Mouse (Mus musculus): ENCODE results near the gene Mapkap1. TPM values are rescaled to one million over a fixed set of nuclear protein-coding genes. Genes with fewer than 3 reads are reported as not detected.

The Mapkap1 gene
- polyA plus RNA-seq, 2 experiments = 61.1 to 110 TPM

DNA sequence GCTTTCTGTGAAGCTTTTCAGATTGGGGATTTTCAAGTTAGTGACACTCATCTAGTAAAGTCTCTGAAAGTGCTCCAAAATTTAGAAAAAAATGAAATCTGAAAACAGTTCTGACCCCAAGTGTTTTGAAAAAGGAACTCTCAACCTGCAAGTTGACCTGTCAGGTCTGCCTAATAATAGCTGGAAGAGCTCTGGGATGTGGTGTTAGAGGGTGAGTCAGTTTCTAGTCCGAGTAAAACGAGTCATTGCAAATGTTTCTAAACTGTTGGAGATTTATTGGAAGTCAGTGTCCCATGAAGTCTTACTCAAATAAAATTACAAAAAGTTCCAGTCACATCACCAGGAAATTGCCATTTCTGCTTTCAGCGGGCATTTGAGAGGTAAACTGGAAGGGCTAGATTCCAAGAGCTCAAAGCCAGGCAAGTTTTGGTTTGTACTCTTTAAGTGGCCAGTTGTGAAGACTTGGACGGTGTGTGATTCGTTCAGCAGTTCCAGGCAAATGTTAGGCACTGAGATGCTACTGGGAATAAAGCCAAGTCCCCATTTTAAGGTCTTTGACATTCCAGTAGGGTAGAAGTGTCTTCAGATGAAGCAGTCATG lies 3.3 kb downstream of the Mapkap1 start:
- Histone ChIP-seq H3K4me3 (replicated peaks; ENCODE audit: low read length) (no peak overlapping the region), H3K4me1 (ENCODE audit: control insufficient read depth, insufficient read depth, low read length) (peaks cover 8% of the 10 kb centered on the region), H3K4me2 (replicated peaks; ENCODE audit: low read depth, low read length, severe bottlenecking) (no peak overlapping the region), H3K36me3 (ENCODE audit: control insufficient read depth, insufficient read depth, low read length) (no peaks in the 10 kb centered on the region), H3K9ac (ENCODE audit: low read depth, low read length, severe bottlenecking) (no peak overlapping the region), H3K27ac (replicated peaks; ENCODE audit: low read depth, low read length) (no peak overlapping the region), H3K27me3 (ENCODE audit: control insufficient read depth, insufficient read depth, low read length) (no peaks in the 10 kb centered on the region), H3K9me3 (ENCODE audit: control insufficient read depth, low read length) (no peaks in the 10 kb centered on the region)
- 77% methylated on average over 5 of the region's 5 CpGs for WGBS
- ATAC-seq (ENCODE audit: low FRiP score, low read depth) (no peak), DNase-seq (ENCODE audit: low spot score) (no peak)
- TF ChIP-seq POLR2A (IDR thresholded peaks at IDR 0.05; ENCODE audit: borderline replicate concordance, extremely low read depth, insufficient read depth, insufficient read length) = no peak

DNA sequence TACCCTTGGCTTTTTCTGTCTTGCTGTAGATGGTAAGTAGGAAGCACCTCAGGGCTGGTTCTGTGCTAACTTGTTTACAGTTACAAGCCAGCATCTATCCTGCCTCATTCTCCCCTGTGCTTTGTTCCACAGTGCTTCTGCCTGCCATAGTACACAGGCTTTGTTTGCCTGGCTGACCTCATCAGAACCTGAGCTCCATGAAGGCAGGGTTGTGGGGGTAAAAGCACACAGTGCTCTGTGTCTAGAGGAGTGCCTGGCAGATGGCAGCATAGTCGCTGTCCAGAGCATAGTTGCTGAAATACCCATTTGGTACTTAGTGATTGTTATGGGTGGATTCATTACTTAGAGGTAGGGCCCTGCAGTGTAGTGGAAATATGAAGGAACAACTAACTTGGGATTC lies 13.7 kb downstream of the Mapkap1 start:
- Histone ChIP-seq H3K27ac (replicated peaks; ENCODE audit: low read depth, low read length) (no peak overlapping the region), H3K27me3 (ENCODE audit: control insufficient read depth, insufficient read depth, low read length) (no peaks in the 10 kb centered on the region), H3K9ac (ENCODE audit: low read depth, low read length, severe bottlenecking) (no peak overlapping the region), H3K9me3 (ENCODE audit: control insufficient read depth, low read length) (no peaks in the 10 kb centered on the region), H3K4me2 (replicated peaks; ENCODE audit: low read depth, low read length, severe bottlenecking) (no peak overlapping the region), H3K36me3 (ENCODE audit: control insufficient read depth, insufficient read depth, low read length) (peaks cover 4% of the 10 kb centered on the region), H3K4me3 (replicated peaks; ENCODE audit: low read length) (no peak overlapping the region), H3K4me1 (ENCODE audit: control insufficient read depth, insufficient read depth, low read length) (no peaks in the 10 kb centered on the region; the same call in 1 of the 2 replicates)
- no peak for TF ChIP-seq POLR2A (IDR thresholded peaks at IDR 0.05; ENCODE audit: borderline replicate concordance, extremely low read depth, insufficient read depth, insufficient read length)
- DNase-seq (ENCODE audit: low spot score) (no peak), ATAC-seq (ENCODE audit: low FRiP score, low read depth) (no peak)
- WGBS = 56% methylated on average over 1 of the region's 1 CpGs

DNA sequence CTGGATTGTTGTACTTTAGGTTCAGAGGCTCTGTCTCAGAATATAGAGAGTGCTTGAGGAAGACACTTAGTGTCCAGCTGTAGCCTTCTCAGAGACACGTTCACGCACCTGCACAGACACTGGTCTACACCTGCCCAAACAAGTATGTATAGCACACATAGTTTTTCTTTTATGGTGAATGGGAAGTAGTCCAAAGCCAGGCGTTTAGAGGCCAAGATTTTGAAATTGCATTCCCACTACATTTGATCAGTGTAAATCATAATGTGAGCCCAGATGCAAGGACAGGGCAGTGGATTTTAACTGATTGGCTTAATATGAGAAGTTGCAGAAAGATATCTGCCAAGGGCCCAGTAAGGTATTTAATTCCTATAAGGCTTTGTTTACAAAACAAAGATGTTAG lies 17.6 kb downstream of the Mapkap1 start:
- Histone ChIP-seq H3K9ac (ENCODE audit: low read depth, low read length, severe bottlenecking) (no peak overlapping the region), H3K27ac (replicated peaks; ENCODE audit: low read depth, low read length) (no peak overlapping the region), H3K9me3 (ENCODE audit: control insufficient read depth, low read length) (no peaks in the 10 kb centered on the region), H3K36me3 (ENCODE audit: control insufficient read depth, insufficient read depth, low read length) (peaks cover 4% of the 10 kb centered on the region), H3K4me1 (ENCODE audit: control insufficient read depth, insufficient read depth, low read length) (no peaks in the 10 kb centered on the region; the same call in 1 of the 2 replicates), H3K4me2 (replicated peaks; ENCODE audit: low read depth, low read length, severe bottlenecking) (no peak overlapping the region), H3K27me3 (ENCODE audit: control insufficient read depth, insufficient read depth, low read length) (no peaks in the 10 kb centered on the region), H3K4me3 (replicated peaks; ENCODE audit: low read length) (no peak overlapping the region)
- no peak for DNase-seq (ENCODE audit: low spot score)
- ATAC-seq (ENCODE audit: low FRiP score, low read depth) = no peak
- 67% methylated on average over 3 of the region's 3 CpGs for WGBS
- no peak for TF ChIP-seq POLR2A (IDR thresholded peaks at IDR 0.05; ENCODE audit: borderline replicate concordance, extremely low read depth, insufficient read depth, insufficient read length)

DNA sequence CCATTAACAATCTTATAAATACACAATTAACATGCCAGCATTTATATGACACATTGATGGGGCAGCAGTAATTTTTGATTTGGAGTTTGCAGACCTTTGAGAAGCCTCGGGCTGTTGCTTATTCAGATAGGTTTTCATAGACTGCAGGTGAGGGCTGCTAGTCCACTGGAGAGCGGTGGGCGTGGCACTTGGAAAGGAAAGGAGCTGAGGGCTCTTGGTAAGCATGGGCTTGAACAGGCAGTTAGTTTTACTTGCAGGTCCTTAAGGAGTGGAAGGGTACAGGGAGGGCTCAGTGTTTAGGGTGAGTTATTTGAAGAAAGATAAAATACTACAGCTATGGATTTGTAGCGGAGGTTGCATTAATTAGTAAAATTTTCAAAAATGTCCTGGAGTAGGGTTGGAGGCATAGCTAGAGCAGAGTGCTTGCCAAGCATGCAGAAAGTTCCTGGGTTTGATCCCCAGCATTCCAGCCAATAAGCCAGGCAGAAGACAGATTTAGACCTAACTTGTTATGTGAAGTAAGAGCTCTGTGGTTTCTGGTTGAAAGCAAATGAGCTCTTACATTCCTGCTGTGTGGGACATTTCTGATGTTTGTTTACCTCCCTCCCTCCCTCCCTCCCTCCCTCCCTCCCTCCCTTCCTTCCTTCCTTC lies 19.1 kb downstream of the Mapkap1 start:
- no peak for TF ChIP-seq POLR2A (IDR thresholded peaks at IDR 0.05; ENCODE audit: borderline replicate concordance, extremely low read depth, insufficient read depth, insufficient read length)
- DNase-seq (ENCODE audit: low spot score) (no peak), ATAC-seq (ENCODE audit: low FRiP score, low read depth) (no peak)
- peaks cover 3% of the 10 kb centered on the region for H3K36me3 ChIP-seq (ENCODE audit: control insufficient read depth, insufficient read depth, low read length)
- WGBS = 61% methylated on average over 4 of the region's 4 CpGs
- H3K9me3 ChIP-seq (ENCODE audit: control insufficient read depth, low read length) = no peaks in the 10 kb centered on the region
- H3K4me2 ChIP-seq (replicated peaks; ENCODE audit: low read depth, low read length, severe bottlenecking) = no peak overlapping the region
- H3K9ac ChIP-seq (ENCODE audit: low read depth, low read length, severe bottlenecking) = no peak overlapping the region
- H3K4me3 ChIP-seq (replicated peaks; ENCODE audit: low read length) = no peak overlapping the region
- no peak overlapping the region for H3K27ac ChIP-seq (replicated peaks; ENCODE audit: low read depth, low read length)
- no peaks in the 10 kb centered on the region for H3K27me3 ChIP-seq (ENCODE audit: control insufficient read depth, insufficient read depth, low read length)
- H3K4me1 ChIP-seq (ENCODE audit: control insufficient read depth, insufficient read depth, low read length) = no peaks in the 10 kb centered on the region; the same call in 1 of the 2 replicates

DNA sequence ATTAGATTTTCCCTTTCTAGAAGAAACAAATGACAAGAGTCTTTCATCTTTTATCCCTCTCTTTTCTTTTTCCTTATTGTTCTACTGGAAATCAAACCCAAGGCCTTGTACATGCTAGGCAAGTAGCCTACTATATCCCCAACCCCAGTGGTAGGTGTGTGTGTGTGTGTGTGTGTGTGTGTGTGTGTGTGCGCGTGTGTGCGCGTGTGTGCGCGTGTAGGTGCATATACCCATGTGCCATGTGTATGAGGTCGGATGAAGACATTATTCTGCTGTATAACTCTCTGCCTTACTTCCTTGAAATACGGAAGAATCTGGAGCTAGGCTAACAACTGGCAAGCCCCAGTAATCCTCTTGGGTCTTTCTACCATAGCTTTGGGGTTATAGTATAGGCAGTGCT lies 24.1 kb downstream of the Mapkap1 start:
- no peak for TF ChIP-seq POLR2A (IDR thresholded peaks at IDR 0.05; ENCODE audit: borderline replicate concordance, extremely low read depth, insufficient read depth, insufficient read length)
- no peak overlapping the region for H3K27ac ChIP-seq (replicated peaks; ENCODE audit: low read depth, low read length)

More for the DNA sequence above, 24.1 kb downstream of the Mapkap1 start:
- no peak overlapping the region for H3K4me3 ChIP-seq (replicated peaks; ENCODE audit: low read length)
- H3K27me3 ChIP-seq (ENCODE audit: control insufficient read depth, insufficient read depth, low read length) = no peaks in the 10 kb centered on the region
- no peak overlapping the region for H3K9ac ChIP-seq (ENCODE audit: low read depth, low read length, severe bottlenecking)
- no peaks in the 10 kb centered on the region for H3K4me1 ChIP-seq (ENCODE audit: control insufficient read depth, insufficient read depth, low read length)
- 95% methylated on average over 8 of the region's 8 CpGs for WGBS
- DNase-seq (ENCODE audit: low spot score) (no peak), ATAC-seq (ENCODE audit: low FRiP score, low read depth) (no peak)
- H3K36me3 ChIP-seq (ENCODE audit: control insufficient read depth, insufficient read depth, low read length) = peaks cover 12% of the 10 kb centered on the region
- no peak overlapping the region for H3K4me2 ChIP-seq (replicated peaks; ENCODE audit: low read depth, low read length, severe bottlenecking)
- no peaks in the 10 kb centered on the region for H3K9me3 ChIP-seq (ENCODE audit: control insufficient read depth, low read length)
